Mouse (Mus musculus) ovary, postnatal 10 days (tissue): Measurements from ENCODE around the gene Tuba1b.
A peak's percentile ranks its signal among the peaks of the same experiment; 100 is the strongest.
"Not testable (repeated sequence)": the region's sequence is repeated elsewhere in the genome, so short reads cannot be mapped to it uniquely, and the experiment has no call there.

Experiments used
- DNase-seq: peaks from one replicate; pipeline ENCODE4 v3.0.0; 2022; ENCODE audit warnings: low spot score

Tuba1b gene

DNA sequence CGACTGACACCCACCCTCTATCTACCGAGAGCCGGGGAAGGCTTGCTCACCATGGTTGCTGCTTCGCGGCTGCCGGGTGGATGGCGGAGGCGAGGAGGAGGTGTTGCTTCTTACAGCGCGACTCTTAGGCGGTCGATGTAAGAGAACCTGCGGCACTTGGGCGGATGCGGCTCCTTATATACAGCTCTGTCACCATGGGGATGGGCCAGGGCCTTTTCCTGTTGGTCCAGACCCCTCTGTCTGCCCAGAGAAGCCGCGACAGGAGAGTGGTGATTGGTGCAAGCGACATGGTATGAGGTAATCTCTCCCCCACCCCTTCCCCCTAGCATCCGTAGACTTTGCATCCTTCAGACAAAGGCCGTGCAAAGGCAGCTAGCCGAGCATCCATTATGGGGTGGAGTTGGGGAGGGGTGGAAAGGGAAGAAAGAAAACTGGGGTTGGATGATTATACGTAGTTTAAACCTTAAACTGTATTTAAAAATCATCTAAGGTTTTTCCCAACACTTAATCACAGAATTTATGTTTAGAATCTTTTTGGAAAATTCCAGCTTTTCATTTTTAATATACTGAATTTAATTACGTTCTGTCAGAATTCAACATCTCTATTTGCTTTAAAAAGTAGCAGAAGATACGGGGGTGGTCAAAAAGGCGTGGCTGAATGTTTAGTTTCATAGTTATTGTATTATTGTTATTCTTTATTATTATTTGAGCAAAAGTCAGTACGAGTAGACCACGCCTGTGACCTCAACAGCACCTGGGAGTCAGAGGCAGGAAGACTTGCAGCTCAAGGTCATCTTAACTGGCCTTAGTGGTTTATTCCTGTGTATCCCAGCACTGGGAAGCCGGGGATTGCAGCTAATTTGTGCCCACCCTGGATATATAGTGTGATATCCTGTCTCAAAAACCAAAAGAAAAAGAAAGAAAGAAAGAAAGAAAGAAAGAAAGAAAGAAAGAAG lies 19.3 kb upstream of the Tuba1b start, which contains the start of the genes Gm49450 and Tuba1a:
Gene Gm49450 (minus strand): TSS at position 151 of the 956 bp plus-strand sequence.
Gene Tuba1a (minus strand): TSS at position 303 of the 956 bp plus-strand sequence.
- DNase-seq = peak; percentile 87

DNA sequence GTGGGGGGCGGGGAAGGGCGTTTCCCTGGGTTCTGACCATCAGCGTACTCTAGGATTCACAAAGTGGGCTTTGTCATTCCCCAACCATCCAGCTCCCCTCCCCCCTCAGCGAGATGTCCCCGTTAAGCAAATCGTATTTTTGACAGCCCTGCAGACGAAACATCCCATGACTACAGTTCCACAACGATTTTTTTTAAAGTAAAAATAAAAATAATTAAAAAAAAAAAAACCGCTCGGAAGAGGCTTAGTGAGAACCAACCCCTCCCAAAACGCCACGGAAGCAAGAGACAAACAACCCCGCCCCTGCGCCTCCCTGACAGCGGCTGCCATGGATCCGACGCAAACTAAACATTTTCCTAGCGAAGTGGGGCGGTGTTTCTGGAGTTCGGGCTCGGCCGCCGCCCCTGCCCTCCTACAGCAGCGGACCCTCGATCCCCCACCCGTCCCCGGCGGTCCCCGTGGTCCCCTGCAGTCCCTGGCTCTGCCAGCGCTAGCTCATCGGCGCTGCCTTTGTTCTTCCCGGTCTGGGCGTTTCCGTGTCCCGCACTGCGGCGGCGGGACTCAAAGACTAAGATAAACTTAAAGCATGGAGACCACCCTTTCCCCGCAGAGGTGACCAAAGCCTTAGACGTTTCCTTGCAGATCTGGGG lies 18.5 kb upstream of the Tuba1b start:
- no peak for DNase-seq

DNA sequence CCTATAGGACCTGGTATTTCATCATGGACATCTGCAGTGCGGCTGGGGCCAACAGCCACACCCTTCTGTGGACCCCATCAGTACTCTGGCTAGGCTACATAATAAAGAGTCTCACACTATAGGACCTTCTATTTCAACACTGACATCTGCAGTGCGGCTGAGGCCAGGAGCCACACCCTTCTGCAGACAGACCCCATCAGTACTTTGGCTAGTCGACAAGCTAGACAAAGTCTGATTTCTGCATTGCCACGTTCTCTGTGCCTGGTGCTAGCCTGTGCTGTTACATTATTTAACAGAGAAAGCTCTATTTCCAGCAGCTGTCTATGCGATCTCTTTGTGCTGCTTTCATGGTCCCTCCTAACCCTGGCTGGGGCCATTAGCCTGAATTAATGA lies 17.7 kb upstream of the Tuba1b start:
- no peak for DNase-seq

DNA sequence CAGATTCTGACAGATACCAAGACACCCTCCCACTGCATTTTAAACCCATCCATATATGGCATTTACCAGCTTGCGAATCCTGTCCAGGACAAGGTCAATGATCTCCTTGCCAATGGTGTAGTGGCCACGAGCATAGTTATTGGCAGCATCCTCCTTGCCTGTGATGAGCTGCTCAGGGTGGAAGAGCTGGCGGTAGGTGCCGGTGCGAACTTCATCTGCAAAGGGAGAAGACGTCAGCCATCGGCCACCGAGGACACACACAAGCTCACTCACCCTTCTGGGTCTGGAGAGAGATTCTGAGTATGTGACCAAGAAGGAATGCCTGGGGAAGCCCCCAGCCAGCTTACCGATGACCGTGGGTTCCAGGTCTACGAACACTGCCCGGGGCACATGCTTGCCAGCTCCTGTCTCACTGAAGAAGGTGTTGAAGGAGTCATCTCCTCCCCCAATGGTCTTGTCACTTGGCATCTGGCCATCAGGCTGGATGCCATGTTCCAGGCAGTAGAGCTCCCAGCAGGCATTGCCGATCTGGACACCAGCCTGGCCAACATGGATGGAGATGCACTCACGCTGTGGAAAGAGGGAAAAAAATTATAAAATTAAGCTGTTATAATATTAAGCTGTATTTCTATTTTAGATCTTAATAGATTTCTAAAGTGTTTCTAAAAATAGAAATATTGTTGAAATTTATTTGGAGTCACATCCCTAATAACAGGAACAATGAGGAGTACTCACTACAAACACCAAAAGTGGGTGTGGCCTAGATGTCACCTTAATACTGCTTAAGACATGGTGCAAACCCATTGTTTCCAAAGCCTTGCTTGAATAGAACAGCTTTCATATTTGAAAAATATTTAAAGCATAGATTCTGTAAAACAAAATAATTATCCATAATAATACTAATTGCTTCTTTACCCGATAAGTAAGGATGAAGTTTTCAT lies 17.0 kb upstream of the Tuba1b start:
- not testable (repeated sequence) for DNase-seq

DNA sequence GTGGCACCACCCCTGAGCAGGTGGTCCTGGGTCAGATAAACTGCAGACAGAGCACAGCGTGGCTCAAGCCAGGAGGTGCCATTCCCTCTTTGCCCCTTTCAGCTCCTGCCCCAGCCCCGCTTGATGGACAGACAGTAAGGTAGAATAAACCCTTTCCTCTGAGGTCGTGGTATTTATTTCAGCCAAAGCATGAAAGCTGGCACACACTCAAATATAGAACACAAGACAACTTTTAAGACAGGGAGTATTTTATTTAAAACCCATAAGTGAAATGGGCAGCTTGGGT lies 15.2 kb upstream of the Tuba1b start:
- DNase-seq = no peak

DNA sequence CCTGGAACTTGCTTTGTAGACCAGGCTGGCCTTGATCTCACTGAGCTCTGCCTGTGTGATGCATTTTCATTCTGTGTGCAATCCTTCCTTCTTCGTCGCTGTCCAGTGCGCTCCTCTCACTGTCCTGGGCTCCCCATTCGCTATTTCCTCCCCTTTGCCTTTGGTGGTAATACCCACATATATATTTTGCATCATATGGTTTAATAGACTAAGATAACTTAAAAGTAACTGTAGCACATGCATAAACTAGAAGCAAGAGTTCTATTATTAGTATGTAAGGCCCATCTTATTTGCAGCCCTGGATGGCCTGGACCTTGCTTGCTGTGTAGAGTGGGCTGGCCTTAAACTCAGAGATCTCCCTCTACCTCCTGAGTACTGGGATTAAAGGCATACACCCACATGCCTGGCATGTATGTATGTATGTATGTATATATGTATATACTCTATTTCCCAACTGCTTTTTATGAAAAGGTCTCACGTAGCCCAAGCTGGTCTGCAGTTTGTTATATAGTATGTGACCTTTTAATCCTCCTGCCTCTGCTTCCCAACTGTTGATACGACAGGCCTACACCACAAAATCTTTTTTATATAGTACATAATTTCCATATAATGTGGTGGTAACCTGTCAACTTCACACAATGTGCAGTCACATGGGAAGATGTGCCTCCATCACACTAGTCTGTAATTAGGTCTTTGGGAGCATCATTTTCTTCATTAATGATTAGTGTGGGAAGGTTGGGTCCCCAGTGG lies 14.7 kb upstream of the Tuba1b start:
- DNase-seq = no peak

DNA sequence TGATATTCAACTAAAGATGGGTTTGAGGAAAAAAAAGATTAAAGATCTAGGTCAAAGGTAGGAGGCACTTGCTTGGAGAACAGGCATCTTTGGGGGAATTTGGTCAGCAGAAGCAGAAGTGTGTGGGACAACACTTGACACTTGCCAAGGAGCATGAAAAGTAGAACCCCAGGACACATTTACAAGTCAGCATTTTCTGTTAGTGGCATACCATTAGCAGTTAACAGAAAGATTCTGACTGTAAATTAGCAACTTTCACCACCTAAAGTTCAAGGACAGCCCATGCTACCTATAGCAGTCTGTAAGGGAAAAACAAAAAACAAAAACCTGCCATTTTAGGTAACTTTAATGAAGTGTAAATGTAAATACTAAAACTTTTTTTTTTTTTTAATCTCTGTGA lies 14.0 kb upstream of the Tuba1b start:
- no peak for DNase-seq

DNA sequence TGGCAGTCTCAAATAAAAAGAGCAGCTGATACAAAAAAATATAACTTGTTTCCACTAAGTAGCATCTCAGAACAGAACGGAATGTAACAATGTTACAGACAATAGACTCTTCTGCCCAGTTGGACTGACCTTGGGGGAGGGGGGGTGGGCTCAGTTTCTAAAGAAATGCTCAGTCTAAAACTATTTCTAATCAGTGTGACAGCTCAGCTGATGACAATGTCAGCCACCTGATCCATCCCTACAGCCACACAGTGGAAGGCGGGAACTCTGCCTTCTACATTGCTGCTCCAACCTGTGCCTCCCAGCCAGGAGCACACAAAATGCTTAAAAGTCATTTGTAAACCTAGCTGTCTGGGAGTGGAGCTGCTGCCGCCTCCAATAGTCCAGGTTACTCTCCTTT lies 13.5 kb upstream of the Tuba1b start:
- DNase-seq = no peak

DNA sequence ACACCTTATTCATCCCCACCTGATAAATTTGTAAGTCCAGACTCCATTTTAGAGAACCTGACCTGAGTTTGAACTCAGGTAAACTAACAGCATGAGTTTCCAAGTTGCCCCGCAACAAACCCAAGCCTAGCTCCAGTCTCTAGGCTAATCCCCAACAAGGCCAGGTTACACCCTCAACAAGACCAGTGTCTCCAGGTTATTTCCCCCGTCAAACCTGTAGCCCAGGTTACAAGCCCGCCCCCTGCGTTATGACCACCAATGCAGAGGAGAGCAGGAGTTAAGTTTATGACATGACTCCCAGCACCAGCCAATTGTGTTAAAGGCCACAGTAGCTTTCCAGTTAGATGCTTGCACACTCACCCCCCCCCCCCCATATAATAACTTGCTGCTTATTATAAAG lies 8.8 kb upstream of the Tuba1b start:
- DNase-seq = no peak

DNA sequence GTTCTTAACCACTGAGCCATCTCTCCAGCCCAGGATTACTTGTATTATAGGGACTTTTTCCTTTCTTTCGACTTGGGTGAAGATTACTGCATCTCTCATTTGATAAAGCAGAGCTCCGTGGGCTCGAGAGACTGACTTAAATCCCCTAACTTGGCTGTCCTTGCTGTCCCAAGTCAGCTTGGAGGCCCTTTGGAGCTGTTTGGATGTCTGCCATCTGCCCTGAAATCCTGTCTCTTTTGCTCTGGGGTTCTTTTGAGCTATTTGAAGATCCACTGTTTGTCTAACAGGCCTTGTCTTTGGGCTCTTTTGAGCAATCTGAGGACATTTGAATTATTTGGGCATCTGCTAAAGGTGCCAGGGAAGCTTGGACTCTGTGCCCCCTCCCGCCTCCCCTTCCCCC lies 7.7 kb upstream of the Tuba1b start:
- no peak for DNase-seq

DNA sequence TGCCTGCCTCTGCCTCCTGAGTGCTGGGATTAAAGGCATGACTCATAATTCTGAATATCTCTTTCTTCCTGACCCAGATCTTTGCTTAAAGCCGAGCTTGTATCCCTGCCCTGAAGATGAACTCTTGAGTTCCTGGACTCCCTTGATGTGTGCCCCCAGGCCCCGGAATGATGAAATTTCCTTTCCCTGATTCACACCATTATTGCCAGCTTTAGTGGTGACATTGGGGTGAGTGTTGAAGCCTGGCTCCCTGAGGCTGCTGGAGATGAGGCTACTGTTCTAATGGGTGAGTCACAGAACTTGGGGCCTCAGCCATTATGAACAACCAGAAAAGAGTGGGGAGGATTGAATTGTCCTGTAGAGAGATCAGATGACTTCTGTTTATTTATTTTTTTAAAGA lies 7.2 kb upstream of the Tuba1b start:
- no peak for DNase-seq

DNA sequence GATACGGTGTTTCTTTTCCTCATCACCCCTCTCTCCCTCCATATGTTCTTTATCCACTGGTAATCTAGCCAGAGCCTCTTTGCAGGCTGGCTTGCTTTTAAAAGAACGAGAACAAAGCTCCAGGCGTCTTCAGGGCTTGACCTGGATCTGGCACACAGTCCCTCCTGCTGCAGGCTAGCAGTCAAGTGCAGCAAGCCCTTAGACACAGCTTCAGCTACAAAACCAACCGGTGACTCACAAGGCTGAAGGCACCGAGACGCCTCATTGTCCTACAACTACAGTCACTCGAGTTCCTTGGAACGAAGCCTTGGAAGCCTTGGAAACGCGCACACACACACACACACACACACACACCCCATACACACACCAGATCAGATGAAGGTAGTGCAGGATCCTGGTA lies 6.5 kb upstream of the Tuba1b start:
- DNase-seq = no peak

DNA sequence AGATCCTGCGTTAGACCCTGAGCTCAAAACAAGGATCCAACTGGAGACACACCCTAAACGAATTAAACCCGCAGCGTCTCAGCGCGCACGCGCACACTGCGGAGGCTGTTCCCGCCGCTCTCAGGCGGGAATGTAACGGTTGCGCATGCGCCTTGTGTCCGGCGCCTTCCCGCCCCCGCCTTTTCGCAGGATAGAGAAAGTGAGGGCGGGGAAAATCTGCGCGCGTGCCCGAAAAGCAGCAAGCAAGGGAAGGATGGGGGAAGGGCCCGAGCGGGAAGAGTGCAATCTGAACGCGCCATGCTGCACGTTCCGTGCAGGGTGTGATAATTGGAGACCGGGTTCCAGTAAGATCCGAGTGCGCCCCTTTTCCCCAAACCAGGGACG lies 540 bp downstream of the Tuba1b start:
- peak; percentile 84 for DNase-seq

DNA sequence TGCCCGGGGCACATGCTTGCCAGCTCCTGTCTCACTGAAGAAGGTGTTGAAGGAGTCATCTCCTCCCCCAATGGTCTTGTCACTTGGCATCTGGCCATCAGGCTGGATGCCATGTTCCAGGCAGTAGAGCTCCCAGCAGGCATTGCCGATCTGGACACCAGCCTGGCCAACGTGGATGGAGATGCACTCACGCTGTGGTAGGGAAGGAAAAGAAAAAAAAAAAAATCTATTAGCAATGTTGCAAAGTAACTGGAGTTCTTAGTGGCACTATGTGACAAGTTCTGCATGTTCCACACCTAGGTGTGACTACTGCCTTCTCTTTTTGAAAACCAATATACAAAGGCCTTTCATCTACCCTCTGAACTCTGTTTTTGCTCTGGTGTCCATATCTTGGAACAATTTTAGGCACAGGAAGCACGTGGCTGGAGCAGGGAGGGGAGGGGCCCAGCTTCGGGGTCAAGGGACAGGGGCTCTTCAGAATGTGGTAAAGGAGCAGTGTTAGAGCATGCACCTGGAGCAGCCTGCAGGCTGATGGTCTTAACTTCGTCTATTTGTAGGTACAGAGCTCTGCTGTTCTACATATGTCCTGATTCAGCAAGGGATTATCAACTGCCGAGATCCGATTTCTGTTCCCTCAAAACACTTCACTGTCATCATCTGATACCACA lies 1.2 kb downstream of the Tuba1b start:
- DNase-seq = not testable (repeated sequence)

DNA sequence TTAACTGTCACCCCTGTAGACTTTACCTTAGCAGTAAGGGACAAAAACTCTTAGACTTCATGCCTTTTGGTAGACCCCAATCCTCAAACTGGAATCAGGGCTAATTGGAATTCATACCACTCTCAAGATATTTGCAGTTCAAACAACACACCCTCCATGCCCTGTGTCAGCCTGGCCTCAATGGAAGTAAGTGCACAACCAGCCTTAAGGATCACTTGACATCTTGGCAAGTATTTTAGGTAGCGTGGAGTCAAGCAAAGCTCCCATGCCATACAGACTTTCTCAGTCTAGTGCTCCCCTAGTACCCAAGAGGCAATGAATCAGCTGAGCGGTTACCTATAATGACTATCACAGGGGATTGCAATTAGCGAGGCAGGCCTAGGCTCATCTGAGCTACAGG lies 3.4 kb downstream of the Tuba1b start:
- no peak for DNase-seq

DNA sequence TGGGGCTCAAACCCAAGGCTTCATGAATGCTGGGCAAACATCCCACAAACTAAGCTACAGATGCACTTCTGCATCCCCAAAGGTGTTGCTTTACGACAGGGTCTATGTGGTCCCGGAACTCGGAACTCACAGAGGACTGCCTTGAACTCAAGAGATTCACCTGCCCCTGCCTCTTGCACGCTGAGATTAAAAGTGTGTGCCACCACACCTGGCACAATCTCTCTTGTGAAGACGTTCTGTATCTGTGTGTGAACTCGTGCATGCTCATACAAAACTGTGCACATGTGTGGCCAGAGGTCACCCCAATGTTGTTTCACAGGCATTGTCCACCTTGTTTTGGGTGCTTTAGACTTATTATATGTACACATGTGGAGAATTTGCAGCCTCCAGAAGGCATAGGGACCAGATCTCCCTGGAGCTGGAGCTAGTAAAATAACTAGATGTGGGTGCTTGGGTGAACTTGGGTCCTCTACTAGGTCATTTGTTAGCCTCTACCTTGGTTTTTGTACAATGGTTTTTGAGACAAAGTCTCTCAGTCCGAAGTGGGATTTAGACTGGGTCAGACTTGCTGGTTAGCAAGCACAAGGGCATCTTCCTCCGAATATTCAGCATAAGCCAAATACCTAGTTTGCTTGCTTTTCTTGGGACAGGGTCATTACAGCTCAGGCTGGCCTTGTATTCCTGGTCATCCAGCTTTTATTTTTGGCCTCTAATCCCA lies 4.2 kb downstream of the Tuba1b start:
- DNase-seq = no peak

DNA sequence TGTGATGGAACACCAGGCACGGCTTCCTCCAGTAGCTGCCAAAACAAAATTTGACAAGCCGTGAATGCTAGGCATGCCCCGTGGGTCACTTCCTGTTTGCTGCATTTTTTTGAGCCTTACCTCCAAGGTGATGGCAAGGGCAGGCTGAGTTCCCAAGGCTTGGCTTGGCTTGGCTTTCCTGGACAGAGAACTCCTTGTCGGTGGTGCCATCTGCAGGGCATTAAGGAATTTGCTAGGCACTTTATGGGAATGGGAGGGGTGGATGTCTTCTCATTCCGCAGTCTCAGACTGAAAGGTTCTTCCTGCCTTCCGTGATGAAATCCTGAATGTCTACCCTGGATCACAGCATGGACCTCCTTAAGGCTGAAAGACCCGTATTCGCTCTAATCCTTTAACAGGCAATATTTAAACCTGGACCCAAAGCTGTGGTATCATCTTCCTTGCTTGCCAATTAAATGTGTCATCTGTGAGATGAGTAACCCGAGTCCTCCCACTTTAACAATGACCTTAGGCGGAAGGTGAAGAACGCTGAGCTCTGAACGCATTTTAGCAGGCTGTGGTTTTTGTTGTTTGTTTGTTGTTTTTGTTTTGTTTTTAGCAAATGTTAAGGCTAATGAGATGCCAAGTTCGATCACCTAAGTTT lies 5.6 kb downstream of the Tuba1b start:
- no peak for DNase-seq

DNA sequence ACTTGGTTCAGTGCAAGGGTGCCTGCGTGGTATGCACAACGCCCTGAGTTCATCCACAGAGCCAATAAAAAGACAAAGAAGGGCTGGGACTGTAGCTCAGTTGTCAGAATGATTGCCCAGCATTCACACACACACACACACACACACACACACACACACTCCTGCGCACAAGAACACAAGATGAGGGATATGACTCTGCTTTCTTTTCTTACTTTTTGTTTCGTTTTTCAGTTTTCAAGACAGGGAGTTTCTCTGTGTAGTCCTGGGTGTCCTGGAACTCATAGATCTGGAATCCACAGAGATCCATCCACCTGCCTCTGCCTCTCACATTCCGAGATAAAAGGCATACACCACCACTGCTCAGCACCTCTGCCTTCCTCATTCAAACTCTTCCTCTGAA lies 6.8 kb downstream of the Tuba1b start:
- no peak for DNase-seq

DNA sequence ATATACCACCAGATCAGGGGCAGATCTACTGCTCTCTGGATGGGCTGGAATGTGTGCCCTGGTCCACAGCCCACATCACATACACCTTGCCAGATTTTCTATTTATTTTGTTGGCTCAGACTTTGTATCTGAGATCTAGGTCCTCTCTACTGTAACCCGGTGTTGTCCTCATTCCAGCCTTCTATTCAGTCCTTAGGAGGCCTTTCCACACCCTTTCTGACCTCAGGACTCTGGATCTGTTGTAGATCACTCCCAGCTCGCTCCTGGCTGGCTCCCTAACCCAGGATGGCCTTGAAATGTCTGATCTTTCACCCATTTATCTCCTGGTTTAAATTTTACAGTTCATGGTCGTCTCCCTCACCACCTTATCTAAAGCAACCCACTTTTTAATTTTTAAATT lies 9.7 kb downstream of the Tuba1b start:
- no peak for DNase-seq

DNA sequence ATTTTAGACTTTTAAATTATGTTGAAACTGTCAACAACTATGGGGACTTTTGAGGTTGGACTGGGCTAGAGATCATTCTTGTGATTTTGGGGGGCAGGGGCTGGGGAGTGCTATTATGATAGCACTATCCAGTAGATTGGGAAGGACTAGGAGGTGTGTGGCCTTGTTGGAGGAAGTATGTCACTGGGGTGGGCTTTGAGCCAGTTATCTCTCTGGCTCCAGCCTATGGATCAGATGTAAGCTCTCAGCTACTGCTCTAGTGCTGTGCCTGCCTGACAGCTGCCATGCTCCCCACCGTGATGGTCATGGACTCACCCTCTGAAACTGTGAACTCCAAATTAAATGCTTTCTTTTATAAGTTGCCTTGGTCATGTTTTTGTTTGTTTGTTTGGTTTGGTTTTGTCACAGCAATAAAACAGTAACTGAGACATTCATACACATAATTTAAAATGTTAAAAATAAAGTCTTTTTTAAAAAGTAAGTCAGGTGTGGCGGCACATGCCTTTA lies 11.3 kb downstream of the Tuba1b start:
- DNase-seq = no peak
